Mouse (Mus musculus): ENCODE measurements at regions not wholly inside any gene's neighbourhood (a gene's known extent, or its start where the extent isn't known, plus 50 kb on each side); places are given as distances from the start of the nearest gene placed in this dataset.

DNA sequence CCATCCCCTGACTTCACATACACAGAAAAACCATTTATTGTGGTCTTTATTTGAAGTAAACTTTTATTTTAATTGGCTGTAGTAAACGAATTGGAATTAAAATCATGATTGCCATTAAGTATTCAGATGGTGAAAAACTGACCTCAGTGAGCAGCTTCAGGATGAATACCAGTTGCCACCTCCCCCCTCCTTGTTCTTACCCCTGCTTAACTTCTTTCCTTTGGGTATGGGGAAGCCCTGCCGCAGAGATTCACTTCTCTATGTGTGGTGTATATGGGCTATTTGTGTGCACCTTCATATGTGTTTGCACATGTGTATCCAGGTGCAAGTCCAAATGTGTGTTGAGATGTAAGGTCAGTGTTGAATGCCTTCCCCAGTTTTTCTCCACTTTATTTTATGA, 218.2 kb downstream of the Hs3st1 start:
- TF ChIP-seq CTCF (IDR thresholded peaks at IDR 0.05; ENCODE audit: low read depth) (no peak), EP300 (IDR thresholded peaks at IDR 0.05; ENCODE audit: low read depth) (no peak)
